Mouse (Mus musculus) G1E (cell line): ENCODE results near the gene Gcnt2.

Experiments
- CTCF ChIP-seq: IDR thresholded peaks from 2 replicates; pipeline ENCODE4 v1.5.1; 2012; ENCODE audit warnings: low read depth, low read length, inconsistent platforms, mixed read lengths
- POLR2AphosphoS5 ChIP-seq: IDR thresholded peaks from 2 replicates; pipeline ENCODE4 v1.6.1; 2012; ENCODE audit warnings: low read depth, low read length, inconsistent platforms; ENCODE audit not compliant: insufficient replicate concordance
- TAL1 ChIP-seq: conservative IDR thresholded peaks from 2 replicates; pipeline ENCODE4 v1.6.1; 2012; ENCODE audit warnings: low read depth, low read length, inconsistent platforms, mixed read lengths

DNA sequence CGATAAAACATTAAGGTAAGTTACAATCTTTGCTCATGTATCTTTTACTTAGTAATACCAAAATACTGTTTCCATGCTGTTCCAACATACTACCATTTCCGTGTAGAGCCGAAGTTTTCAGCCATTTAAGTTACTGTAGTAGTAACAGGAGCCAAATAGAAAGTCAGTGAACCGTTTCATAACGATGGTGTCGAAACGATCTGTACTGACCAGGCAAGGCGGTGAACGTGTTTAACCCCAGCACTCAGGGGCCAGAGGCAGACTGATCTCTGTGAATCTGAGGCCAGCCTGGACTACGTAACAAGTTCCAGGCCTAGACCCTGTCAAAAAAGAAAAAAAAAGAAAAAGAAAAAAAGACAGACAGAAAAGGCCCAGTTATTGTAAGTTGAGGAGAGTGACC is 148.7 kb downstream of the Gcnt2 start:
- no peak for TF ChIP-seq POLR2AphosphoS5
- TF ChIP-seq TAL1, result no peak
- TF ChIP-seq CTCF, result no peak
